Mouse (Mus musculus) lung, postnatal 4 days (tissue): ENCODE data around the gene Clstn2.

Experiments
- DNase-seq, 2 experiments: peaks; one replicate each; pipeline ENCODE4 v3.0.0; 2021

The Clstn2 gene

GRCm38 (mm10) chr9:97534196-97534595 is 498.8 kb downstream of the Clstn2 start:
- no peak for DNase-seq

- no peak for DNase-seq
Measured at GRCm38 (mm10) chr9:97533306-97533705, 499.7 kb downstream of the Clstn2 start.

GRCm38 (mm10) chr9:97532536-97532935 is 500.4 kb downstream of the Clstn2 start:
- DNase-seq, result no peak

- no peak for DNase-seq
Measured at GRCm38 (mm10) chr9:97527926-97528325, 505.1 kb downstream of the Clstn2 start.

- no peak for DNase-seq
Measured at GRCm38 (mm10) chr9:97527276-97527675, 505.7 kb downstream of the Clstn2 start.

- DNase-seq, result no peak
Measured at GRCm38 (mm10) chr9:97525563-97525962, 507.4 kb downstream of the Clstn2 start.

GRCm38 (mm10) chr9:97524861-97525260 is 508.1 kb downstream of the Clstn2 start:
- DNase-seq, result no peak

- no peak for DNase-seq
Measured at GRCm38 (mm10) chr9:97520771-97521170, 512.2 kb downstream of the Clstn2 start.

GRCm38 (mm10) chr9:97517006-97517405 is 516.0 kb downstream of the Clstn2 start:
- no peak for DNase-seq

GRCm38 (mm10) chr9:97514639-97515038 is 518.3 kb downstream of the Clstn2 start:
- DNase-seq, result no peak

GRCm38 (mm10) chr9:97512282-97512850 is 520.6 kb downstream of the Clstn2 start:
- DNase-seq, result no peak

- DNase-seq, result no peak
Measured at GRCm38 (mm10) chr9:97501416-97501815, 531.6 kb downstream of the Clstn2 start.

- no peak for DNase-seq
Measured at GRCm38 (mm10) chr9:97495056-97495455, 537.9 kb downstream of the Clstn2 start.

- no peak for DNase-seq
Measured at GRCm38 (mm10) chr9:97491626-97492025, 541.4 kb downstream of the Clstn2 start.

GRCm38 (mm10) chr9:97490591-97491176 is 542.3 kb downstream of the Clstn2 start:
- DNase-seq, result peak in 1 of 2 experiments; percentile 30

GRCm38 (mm10) chr9:97486826-97487225 is 546.2 kb downstream of the Clstn2 start:
- no peak for DNase-seq

- DNase-seq, result no peak
Measured at GRCm38 (mm10) chr9:97481187-97481586, 551.8 kb downstream of the Clstn2 start.

- DNase-seq, result no peak
Measured at GRCm38 (mm10) chr9:97476961-97477360, 556.0 kb downstream of the Clstn2 start.

GRCm38 (mm10) chr9:97476456-97476855 is 556.5 kb downstream of the Clstn2 start:
- DNase-seq, result no peak

GRCm38 (mm10) chr9:97474896-97475295 is 558.1 kb downstream of the Clstn2 start:
- DNase-seq, result no peak

GRCm38 (mm10) chr9:97471014-97471591 is 561.9 kb downstream of the Clstn2 start:
- DNase-seq, result no peak

GRCm38 (mm10) chr9:97460452-97460851 is 572.5 kb downstream of the Clstn2 start:
- DNase-seq, result no peak

GRCm38 (mm10) chr9:97459745-97460144 is 573.2 kb downstream of the Clstn2 start:
- no peak for DNase-seq

GRCm38 (mm10) chr9:97449316-97450050 is 583.5 kb downstream of the Clstn2 start:
- peak; percentile 7 to 34 for DNase-seq
